Mouse (Mus musculus): ENCODE results near the gene Dnm3. TPM values are rescaled to one million over a fixed set of nuclear protein-coding genes. Genes with fewer than 3 reads are reported as not detected.
A peak's percentile ranks its signal among the peaks of the same experiment; 100 is the strongest.

Dnm3 gene
- polyA plus RNA-seq, 1 experiment from 2014 or later = 25.7 TPM

DNA sequence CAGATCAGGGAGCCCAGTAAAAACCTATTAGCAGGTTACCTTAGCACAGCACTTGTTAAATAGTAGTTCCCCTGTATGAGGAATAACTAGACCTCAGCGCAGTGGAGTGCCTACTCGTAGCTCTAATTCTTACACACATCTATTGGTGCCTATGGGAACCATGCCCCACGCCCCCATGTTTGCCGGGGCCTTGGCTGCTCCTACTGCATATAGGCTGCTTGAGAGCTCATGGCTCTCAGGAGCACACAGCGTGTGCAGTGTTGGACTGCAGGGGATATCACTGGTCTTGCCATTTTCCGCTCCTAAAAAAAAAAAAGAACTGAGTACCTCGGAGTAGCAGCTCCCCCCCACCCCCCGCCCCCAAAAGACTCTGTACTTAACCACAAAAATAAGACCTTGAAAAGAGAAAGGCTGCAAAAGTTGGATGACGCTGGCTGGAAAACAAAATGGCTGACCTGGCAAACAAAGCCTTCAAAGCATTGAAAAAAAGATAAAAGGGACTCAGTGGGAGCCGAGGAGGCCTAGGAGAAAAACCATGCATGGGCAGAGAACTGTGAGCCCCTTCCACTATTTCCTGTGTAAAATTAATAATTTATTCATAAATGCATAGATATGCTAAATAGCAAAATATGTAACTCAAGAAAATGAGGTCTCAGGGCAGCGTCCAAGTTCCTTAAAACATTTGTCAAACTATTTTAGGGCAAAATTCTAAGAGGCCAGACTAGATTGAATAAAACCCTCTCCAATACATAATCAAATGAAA is 342.2 kb downstream of the Dnm3 start:
- Histone ChIP-seq H3K4me1 (0 out of 2 replicates have a peak, but pooled peaks cover 3% of the 10 kb centered on the region), H3K27ac (peak overlapping the region; percentile 55; the same call in 1 of the 2 replicates), H3K4me2 (replicated peaks) (no peak overlapping the region), H3K4me3 (no peak overlapping the region), H3K9me3 (replicated peaks) (no peaks in the 10 kb centered on the region), H3K36me3 (no peaks in the 10 kb centered on the region), H3K27me3 (no peaks in the 10 kb centered on the region), H3K9ac (no peak overlapping the region)
- WGBS = 54% methylated on average over 11 of the region's 11 CpGs
- peak; percentile 58; the same call in 1 of the 2 replicates for ATAC-seq (ENCODE audit: low FRiP score)

DNA sequence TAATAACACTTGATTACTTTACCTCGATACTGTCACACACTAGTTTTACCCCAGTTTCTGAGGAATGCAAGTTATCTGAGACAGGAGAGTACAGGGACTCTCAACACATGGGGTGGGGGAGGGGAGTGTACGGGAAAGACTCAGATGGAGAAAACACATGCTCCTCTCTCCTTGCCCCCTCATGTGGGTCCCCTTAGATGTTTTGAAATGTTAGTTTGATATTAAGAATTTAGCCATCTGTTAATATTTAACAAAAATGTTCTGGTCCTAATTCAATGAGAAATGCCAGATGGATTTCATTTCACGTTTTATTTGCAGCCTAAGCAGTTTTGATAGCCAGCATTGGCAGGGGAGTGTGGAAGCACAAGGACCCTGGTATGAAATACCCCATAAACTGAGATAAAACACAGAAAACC is 343.2 kb downstream of the Dnm3 start:
- H3K27me3 ChIP-seq = no peaks in the 10 kb centered on the region
- H3K4me3 ChIP-seq = no peak overlapping the region
- H3K27ac ChIP-seq = no peak overlapping the region
- no peak overlapping the region for H3K9ac ChIP-seq
- no peaks in the 10 kb centered on the region for H3K9me3 ChIP-seq (replicated peaks)
- WGBS = 70% methylated on average over 3 of the region's 3 CpGs
- ATAC-seq (ENCODE audit: low FRiP score) = no peak
- H3K4me1 ChIP-seq = 0 out of 2 replicates have a peak, but pooled peaks cover 3% of the 10 kb centered on the region
- no peak overlapping the region for H3K4me2 ChIP-seq (replicated peaks)
- no peaks in the 10 kb centered on the region for H3K36me3 ChIP-seq

DNA sequence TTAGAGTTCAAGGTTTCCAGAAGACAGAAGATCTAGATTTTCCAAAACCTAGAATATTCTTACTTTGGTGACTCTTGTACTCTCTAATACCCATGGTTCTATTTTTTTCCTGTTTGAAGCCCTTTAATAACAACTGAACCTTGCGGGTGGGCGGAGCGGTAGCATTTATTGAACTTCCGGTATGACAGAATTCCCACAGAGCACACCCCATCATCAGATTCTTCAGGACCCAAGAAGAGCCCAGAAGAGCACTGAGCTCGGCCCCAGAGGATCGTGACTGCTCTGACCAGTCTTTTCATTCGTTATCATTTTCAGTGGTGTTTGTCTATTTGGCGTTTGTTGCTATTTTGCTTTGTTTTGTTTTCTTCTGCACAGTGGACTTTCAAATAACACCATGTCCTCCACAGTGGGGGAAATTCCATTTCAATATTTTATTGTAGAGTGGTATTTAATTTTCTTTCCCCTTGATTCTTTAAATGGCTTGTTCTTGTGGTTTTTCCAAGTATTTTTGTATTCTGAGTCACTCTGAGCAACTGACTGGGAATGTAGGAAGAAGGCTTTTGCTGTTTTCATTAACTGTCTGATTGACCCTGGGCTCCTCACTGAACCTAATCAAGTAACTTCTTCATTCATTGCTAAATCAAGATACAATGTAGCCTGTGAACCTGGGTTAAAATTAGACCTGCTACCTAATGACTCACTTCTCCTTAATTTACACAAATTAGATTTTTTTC is 344.8 kb downstream of the Dnm3 start:
- no peak for ATAC-seq (ENCODE audit: low FRiP score)
- 89% methylated on average over 8 of the region's 8 CpGs for WGBS
- Histone ChIP-seq H3K36me3 (no peaks in the 10 kb centered on the region), H3K9me3 (replicated peaks) (no peaks in the 10 kb centered on the region), H3K4me2 (replicated peaks) (no peak overlapping the region), H3K27me3 (no peaks in the 10 kb centered on the region), H3K4me3 (no peak overlapping the region), H3K9ac (no peak overlapping the region), H3K4me1 (0 out of 2 replicates have a peak, but pooled peaks cover 3% of the 10 kb centered on the region), H3K27ac (no peak overlapping the region)

DNA sequence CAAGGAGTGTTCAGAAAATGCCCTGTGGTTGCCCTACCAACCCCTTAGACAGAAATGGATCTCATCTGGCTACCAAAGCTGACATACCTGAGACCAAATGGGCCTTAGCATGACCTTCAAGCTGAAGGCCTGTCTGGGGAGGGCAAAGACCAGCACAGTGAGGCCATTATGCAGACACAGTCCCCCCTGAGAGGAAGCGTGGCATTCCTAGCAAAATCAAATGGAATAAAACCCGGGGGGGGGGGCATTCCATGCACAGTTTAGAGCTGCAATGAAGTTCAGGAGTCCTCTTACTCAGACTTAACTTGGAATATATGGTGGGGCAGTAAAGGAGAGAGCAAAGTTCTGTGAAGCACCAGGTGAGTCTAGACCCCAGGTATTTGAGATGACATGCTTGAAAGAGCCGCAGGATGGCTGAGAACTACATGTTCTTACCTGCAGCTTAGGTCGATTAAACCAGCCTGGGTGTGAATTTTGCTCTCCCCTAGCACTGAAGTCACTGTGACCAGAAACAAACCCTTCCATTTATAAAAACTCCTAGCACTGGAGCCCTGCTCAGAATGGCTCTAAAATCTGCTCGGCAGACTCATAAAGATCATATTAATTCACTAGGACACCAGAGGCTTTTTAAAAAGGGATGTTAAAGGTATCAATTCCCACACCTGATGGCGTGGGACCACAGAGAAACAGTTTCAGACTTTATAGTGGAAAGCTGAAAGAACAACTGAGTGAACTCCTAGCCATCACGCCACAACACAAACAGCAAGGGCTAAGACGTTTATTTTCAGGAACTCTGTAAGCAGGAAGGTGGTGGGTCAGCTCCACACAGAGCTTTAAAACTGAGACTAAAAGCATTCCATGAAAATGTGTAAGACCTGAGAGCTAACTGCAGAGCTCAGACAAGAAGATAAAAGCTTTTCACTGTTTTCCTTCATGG is 350.7 kb downstream of the Dnm3 start:
- WGBS = 68% methylated on average over 8 of the region's 8 CpGs
- Histone ChIP-seq H3K27me3 (no peaks in the 10 kb centered on the region), H3K27ac (0 out of 2 replicates have a peak overlapping the region, but pooled peaks have one; percentile 5), H3K9ac (no peak overlapping the region), H3K4me3 (no peak overlapping the region), H3K36me3 (no peaks in the 10 kb centered on the region), H3K9me3 (replicated peaks) (no peaks in the 10 kb centered on the region), H3K4me2 (replicated peaks) (no peak overlapping the region), H3K4me1 (peaks cover 6% of the 10 kb centered on the region; the same call in 1 of the 2 replicates)
- no peak for ATAC-seq (ENCODE audit: low FRiP score)

DNA sequence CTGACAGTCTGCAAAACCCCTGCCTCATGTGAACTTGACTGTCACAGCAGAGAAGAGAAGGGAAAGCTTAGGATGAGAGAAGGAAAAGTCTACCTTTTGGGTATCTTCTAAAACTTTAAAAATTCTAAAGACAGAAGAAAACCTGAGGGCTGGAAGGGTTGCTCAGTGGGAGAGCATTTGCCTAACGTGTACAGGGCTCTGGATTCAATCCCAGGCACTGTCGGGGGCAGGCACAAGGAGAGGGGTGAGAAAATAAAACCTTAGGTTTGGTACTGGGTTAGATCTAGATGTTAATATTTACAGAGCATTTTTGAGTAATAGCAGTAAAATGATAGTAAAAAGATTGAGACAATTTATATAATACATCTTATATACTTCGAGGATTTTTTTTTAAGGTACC is 353.4 kb downstream of the Dnm3 start:
- ATAC-seq (ENCODE audit: low FRiP score) = no peak
- WGBS = 65% methylated on average over 3 of the region's 3 CpGs
- no peak overlapping the region for H3K9ac ChIP-seq

DNA sequence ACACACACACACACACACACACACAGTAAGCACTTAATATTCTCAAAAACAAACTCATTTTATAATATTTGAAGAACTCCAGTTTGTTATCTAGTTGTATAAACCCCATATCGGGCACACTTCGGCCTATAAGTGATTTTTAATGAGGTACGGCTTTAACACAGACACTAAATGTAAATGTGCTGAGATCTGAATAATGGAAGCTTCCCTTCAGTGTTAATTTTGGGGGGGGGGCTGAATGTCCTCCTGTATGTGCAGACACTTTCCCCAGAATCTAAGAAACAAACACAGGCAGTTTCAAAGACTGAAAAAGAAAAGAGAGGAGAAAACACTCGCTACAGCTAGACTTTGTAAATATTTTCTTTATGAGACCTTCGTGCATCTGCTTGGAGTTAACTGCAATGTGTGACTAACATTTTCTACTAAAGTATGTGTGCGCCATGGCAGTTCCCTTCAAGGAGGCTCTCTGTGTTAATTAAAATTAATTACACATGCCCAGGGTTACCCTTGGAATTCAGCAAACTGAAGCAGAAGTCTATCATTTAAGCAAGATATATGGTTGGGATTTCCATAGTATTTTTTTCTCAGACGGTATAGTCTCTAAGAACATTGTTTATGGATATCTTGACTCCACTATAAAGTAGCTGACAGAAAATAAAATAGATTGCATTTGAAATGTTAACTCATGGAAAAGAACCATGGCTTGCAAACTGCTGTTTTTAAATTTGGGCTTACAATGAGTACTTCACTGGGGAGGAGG is 356.2 kb downstream of the Dnm3 start:
- Histone ChIP-seq H3K9me3 (replicated peaks) (no peaks in the 10 kb centered on the region), H3K27ac (no peak overlapping the region), H3K27me3 (no peaks in the 10 kb centered on the region), H3K9ac (no peak overlapping the region), H3K4me3 (no peak overlapping the region), H3K36me3 (no peaks in the 10 kb centered on the region), H3K4me1 (peaks cover 3% of the 10 kb centered on the region; the same call in 1 of the 2 replicates), H3K4me2 (replicated peaks) (no peak overlapping the region)
- WGBS = 67% methylated on average over 7 of the region's 7 CpGs
- ATAC-seq (ENCODE audit: low FRiP score) = no peak

More for the DNA sequence above, 353.4 kb downstream of the Dnm3 start:
- Histone ChIP-seq H3K4me3 (no peak overlapping the region), H3K27me3 (no peaks in the 10 kb centered on the region), H3K27ac (no peak overlapping the region), H3K4me1 (peaks cover 7% of the 10 kb centered on the region; the same call in 1 of the 2 replicates), H3K4me2 (replicated peaks) (no peak overlapping the region), H3K36me3 (no peaks in the 10 kb centered on the region), H3K9me3 (replicated peaks) (no peaks in the 10 kb centered on the region)

DNA sequence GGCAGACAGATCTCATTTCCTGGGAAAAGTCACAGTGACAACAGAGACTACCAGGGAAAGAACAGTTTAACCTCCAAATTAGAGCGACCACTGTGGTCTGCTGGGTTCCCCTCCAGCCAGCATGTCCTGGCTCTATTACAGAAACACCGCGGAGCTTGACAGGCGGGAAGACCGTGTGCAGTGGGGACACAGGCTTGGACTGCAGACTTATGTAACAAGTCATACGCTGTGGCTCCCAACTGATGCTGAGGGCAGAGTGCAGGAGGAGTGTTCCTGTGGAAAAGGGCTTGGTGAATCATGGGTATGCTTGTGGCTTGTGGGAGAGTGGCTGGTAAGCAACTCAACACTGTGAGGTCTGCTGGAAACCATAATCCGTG is 368.4 kb downstream of the Dnm3 start:
- ATAC-seq (ENCODE audit: low FRiP score) = no peak
- H3K27ac ChIP-seq = peak overlapping the region; percentile 18; the same call in 1 of the 2 replicates
- no peaks in the 10 kb centered on the region for H3K27me3 ChIP-seq
- peaks cover 15% of the 10 kb centered on the region for H3K4me1 ChIP-seq
- H3K9me3 ChIP-seq (replicated peaks) = no peaks in the 10 kb centered on the region
- no peak overlapping the region for H3K9ac ChIP-seq
- no peaks in the 10 kb centered on the region for H3K36me3 ChIP-seq
- WGBS = 59% methylated on average over 7 of the region's 7 CpGs
- H3K4me3 ChIP-seq = no peak overlapping the region
- H3K4me2 ChIP-seq (replicated peaks) = no peak overlapping the region

DNA sequence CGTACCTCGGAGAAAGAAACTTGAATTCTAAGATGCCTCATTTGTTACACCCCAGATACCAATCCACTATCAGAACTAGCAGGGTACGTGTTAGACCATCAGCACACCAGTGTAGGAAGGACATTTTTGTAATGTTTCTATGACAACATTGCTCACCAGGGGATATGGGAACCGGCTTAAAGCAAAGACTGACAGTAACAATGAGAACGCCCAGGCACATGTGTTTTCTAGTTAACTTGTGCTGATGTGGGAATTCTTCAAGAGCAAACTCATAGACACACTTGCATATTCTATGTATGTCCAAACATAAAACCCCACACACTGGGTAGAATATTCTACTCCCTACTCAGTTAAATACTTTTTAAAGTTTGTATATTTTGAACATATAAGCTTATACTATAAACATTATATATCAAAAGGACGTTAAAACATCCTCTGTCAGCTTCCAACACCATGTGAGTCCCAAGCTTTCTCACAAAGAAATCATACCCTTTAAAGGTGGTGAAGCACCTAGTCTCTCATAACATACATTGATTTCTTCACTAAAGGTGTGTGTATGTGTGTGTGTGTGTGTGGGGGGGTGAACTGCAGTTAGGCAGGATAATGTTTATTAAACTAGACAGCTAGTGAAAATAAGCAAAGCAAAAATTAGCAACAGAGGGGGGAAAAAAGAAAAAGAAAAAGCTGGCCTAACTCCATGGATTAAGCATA is 369.0 kb downstream of the Dnm3 start:
- Histone ChIP-seq H3K4me2 (replicated peaks) (peak overlapping the region; percentile 11; the same call in 1 of the 2 replicates), H3K36me3 (no peaks in the 10 kb centered on the region), H3K9ac (no peak overlapping the region), H3K9me3 (replicated peaks) (no peaks in the 10 kb centered on the region), H3K4me1 (peaks cover 15% of the 10 kb centered on the region), H3K27me3 (no peaks in the 10 kb centered on the region), H3K27ac (peak overlapping the region; percentile 12; the same call in 1 of the 2 replicates), H3K4me3 (no peak overlapping the region)
- peak; percentile 66 for ATAC-seq (ENCODE audit: low FRiP score)
- 35% methylated on average over 6 of the region's 6 CpGs for WGBS

DNA sequence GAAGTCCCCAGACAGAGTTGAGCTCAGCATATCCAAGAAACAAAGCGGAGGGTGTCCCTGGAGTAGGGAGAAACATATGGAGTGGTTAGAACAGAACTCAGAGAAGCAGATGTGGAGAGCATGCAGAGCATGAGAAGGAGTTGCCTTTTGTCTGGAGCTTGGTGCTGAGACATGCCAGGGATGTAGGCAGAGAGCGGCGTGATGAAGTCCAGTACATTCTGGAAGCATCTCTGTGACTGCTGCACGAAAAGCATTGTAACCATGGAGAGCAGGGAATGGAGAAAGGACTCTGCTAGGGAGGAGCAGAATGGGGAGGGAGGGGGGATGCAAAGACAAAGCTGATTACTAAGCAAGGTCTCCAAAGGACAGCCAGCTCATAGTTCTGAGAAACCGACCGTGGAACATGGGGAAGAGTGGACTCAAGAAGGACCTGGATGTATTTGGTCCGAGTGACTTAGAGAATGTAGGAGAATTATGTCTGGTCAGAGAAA is 369.6 kb downstream of the Dnm3 start:
- Histone ChIP-seq H3K4me2 (replicated peaks) (peak overlapping the region; percentile 11; the same call in 1 of the 2 replicates), H3K27ac (peak overlapping the region; percentile 48; the same call in 1 of the 2 replicates), H3K36me3 (no peaks in the 10 kb centered on the region), H3K4me1 (peaks cover 15% of the 10 kb centered on the region), H3K9ac (no peak overlapping the region), H3K4me3 (no peak overlapping the region), H3K27me3 (no peaks in the 10 kb centered on the region), H3K9me3 (replicated peaks) (no peaks in the 10 kb centered on the region)
- 38% methylated on average over 7 of the region's 7 CpGs for WGBS
- ATAC-seq (ENCODE audit: low FRiP score) = peak; percentile 74

DNA sequence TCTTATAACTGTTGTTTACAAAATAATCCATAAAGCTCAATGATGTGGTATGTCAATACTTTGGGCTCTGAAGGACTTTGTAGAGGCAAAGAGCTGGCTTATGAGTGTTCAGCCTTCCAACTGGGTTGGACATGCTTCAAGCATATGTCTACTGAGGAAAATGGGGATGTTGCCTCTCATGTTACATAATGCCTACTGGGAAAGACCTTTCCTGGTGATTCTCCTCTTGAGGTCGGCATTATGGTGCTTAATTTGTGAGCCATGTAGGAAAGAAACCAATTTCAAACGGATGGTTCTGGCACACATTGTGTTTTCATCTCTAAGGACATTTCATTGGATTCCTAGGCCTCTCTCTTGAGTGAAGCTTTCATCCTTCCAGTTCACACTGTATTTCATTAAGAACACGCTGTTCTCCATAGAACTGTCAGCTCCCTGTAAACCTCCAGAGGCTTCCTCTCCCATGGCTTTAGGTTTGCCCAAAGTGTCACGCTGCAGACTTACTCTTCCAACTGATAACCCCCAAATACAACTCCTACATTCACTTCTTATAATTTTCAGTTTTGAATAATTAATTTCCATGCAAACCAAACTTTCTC is 370.7 kb downstream of the Dnm3 start:
- H3K27ac ChIP-seq = no peak overlapping the region
- no peak overlapping the region for H3K4me2 ChIP-seq (replicated peaks)
- no peak overlapping the region for H3K4me3 ChIP-seq
- WGBS = 78% methylated on average over 4 of the region's 4 CpGs
- no peaks in the 10 kb centered on the region for H3K27me3 ChIP-seq
- no peaks in the 10 kb centered on the region for H3K36me3 ChIP-seq
- no peak for ATAC-seq (ENCODE audit: low FRiP score)
- peaks cover 15% of the 10 kb centered on the region for H3K4me1 ChIP-seq
- no peaks in the 10 kb centered on the region for H3K9me3 ChIP-seq (replicated peaks)
- H3K9ac ChIP-seq = no peak overlapping the region

Measured in hindbrain, embryonic 12.5 days (tissue).